Comparison of ENCODE assay signal across 1 mouse cellular context in genomic region chr10:84573671-84574420, GRCm38 (mm10).
TF ChIP-seq lines count a peak whose summit lies in the region.

No protein-coding gene starts in this region.

TF ChIP-seq in MEL, 35 proteins besides CTCF, POLR2A, EP300 and RAD21 (continued from another document):
- TF ChIP-seq USF1 (IDR thresholded peaks at IDR 0.05; ENCODE audit: low read depth, low read length) (no peak), POLR2AphosphoS2 (IDR thresholded peaks at IDR 0.05; ENCODE audit: low read length) (no peak), MAFK (IDR thresholded peaks at IDR 0.05; ENCODE audit: borderline replicate concordance, low read depth, low read length) (no peak), MXI1 (IDR thresholded peaks at IDR 0.05; ENCODE audit: low read depth, low read length) (peak; percentile 30; the same call in 1 of the 2 replicates)
